Mouse (Mus musculus) layer of hippocampus, adult 8-10 months (tissue): ENCODE data around the gene Mapk13. TPM values are rescaled to one million over a fixed set of nuclear protein-coding genes. Genes with fewer than 3 reads are reported as not detected.
A peak's percentile ranks its signal among the peaks of the same experiment; 100 is the strongest.
"Not testable (repeated sequence)": the region's sequence is repeated elsewhere in the genome, so short reads cannot be mapped to it uniquely, and the experiment has no call there.

ENCODE experiments used
- DNase-seq, 2 experiments: peaks; one replicate each; pipeline ENCODE4 v3.0.0; 2022; ENCODE audit warnings: low spot score in 2 of 2
- total RNA-seq, 4 experiments: library from RNA; stranded (reverse); gene quantifications; 2 replicates each; pipeline ENCODE4 v1.2.4; 2022

Gene Mapk13
- total RNA-seq, 4 experiments from 2014 or later: 1.0 to 3.5 (median 2.0) TPM

DNA sequence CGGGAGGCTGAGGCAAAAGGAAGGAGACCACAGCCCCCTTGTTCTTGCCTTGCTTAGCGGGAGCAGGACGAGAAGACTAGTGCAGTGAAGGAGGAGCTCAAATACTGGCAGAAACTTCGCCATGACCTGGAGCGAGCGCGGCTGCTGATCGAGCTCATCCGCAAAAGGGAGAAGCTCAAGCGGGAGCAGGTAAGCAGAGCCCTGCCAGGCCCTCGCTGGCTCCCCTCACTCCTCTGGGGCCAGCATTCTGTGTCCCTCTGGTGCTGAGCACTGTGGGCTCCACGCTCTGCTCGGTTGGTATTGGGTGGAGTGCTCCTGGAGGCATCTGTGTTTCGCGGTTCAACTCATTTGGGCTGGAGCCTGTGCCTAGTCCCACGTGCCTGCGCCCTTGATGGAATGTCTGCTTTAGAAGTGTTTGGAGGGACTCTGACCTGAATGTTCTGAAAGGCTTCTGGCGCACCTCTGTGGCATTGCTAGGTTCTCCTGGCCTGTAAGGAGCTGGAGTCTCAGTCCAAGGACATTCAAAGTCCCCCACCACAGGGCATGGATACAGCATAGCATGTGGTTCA, 45.5 kb downstream of the Mapk13 start:
- no peak for DNase-seq

DNA sequence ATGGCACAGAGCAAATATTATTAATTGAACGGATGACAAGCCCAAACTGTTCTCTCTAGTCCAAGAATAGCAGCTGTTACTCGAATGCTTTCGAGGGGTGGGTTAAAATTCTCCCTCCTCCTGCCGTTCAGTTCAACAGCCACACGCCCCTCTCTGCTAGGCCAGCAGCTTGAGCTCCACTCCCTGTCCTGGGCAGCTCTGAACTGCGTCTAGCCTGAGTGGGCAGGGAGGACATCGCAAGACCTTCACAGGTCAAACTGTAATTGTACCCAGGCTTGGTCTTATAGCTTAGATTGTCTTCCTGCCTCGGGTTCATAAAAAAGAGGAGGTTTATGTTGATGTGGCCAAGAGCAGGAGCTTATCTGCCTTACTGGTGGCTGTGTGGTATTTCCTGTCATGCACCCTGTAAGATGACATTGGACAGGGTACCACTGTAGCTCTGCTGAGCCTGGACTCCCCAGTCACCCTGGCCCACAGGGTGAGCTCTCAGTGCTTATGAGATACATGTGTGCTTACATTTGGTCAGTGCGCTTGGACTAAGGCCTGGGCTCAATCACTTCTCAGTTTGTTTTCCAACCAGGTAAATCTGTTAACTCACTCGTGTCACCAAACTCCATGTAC, 46.4 kb downstream of the Mapk13 start:
- no peak for DNase-seq

- not testable (repeated sequence) for DNase-seq
These were observed 47.2 kb downstream of the Mapk13 start for GRCm38 (mm10) chr17:28816326-28816725.

- DNase-seq: no peak
These were observed 48.0 kb downstream of the Mapk13 start for GRCm38 (mm10) chr17:28816875-28817811.

GRCm38 (mm10) chr17:28820189-28820588, 51.1 kb downstream of the Mapk13 start:
- DNase-seq: no peak

DNA sequence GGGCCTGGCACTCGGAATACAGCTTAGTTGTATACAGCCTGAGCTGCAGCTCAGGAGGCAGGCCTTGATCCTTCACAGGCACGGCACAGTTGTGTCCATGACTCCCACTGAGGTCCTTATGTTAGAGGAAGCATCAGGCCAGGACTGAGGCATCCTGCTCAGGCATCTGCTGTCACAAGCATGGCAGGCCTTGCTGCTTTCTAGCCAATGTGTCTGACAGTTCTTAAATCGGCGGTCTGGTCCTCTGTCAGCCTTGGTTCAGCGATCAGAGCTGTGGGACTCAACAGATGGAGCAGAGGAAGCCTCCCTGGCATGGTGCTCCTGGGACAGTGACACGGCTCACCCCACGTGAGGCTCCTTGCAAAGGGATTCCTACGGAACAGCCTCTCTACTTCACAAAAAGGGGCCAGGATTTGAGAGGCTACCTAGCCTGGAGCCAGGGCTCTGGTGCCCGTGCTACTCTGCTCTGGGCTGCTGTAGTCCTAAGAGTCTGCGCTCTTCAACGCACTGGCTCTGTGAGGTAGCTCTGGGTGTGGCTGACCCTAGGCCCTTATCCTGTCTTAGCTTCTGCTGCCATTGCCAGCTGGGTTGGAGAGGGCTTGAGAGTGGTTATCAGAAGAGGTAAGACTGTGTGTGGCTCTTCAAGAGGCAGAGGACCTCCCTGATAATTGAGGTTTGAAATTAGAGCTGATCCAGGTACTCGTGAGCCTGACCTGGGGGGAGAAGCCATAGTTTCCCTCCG, 54.1 kb downstream of the Mapk13 start:
- DNase-seq: peak; percentile 23 to 51

- DNase-seq: no peak
These were observed 54.7 kb downstream of the Mapk13 start for GRCm38 (mm10) chr17:28823749-28824148.

- peak in 1 of 2 experiments; percentile 34 for DNase-seq
These were observed 55.8 kb downstream of the Mapk13 start for GRCm38 (mm10) chr17:28824896-28825295.

GRCm38 (mm10) chr17:28825359-28826041, 56.4 kb downstream of the Mapk13 start:
- DNase-seq: no peak

- DNase-seq: no peak
These were observed 58.7 kb downstream of the Mapk13 start for GRCm38 (mm10) chr17:28827665-28828231.

- DNase-seq: no peak
These were observed 60.0 kb downstream of the Mapk13 start for GRCm38 (mm10) chr17:28829120-28829519.

Other genes starting within 250 kb of the Mapk13 start
- gene Armc12, start 238.5 kb upstream of the Mapk13 start, total RNA-seq: not detected
- not detected for gene Clpsl2, start 219.9 kb upstream of the Mapk13 start, total RNA-seq
- gene Clps, start 208.5 kb upstream of the Mapk13 start, total RNA-seq: not detected
- 1 to 10 TPM; 3.5 to 5.3 (median 4.2) TPM for gene Lhfpl5, start 193.7 kb upstream of the Mapk13 start, total RNA-seq
- 10 to 100 TPM; 70.6 to 94.3 (median 78.3) TPM for gene Srpk1, start 146.6 kb upstream of the Mapk13 start, total RNA-seq
- 10 to 100 TPM in 1 of 4 experiments, 1 to 10 TPM in 3; 6.6 to 10.6 (median 9.4) TPM for gene Slc26a8, start 79.1 kb upstream of the Mapk13 start, total RNA-seq
- gene Mapk14, start 78.0 kb upstream of the Mapk13 start, total RNA-seq: 10 to 100 TPM; 71.5 to 83.8 (median 77.1) TPM
- 1 to 10 TPM; 2.5 to 5.3 (median 3.2) TPM for gene AC170998.1, start 43.2 kb upstream of the Mapk13 start, total RNA-seq
- 10 to 100 TPM; 39.8 to 56.2 (median 50.5) TPM for gene Brpf3, start 31.8 kb downstream of the Mapk13 start, total RNA-seq
- gene Pnpla1, start 89.1 kb downstream of the Mapk13 start, total RNA-seq: under 1 TPM; 0.43 to 0.84 (median 0.70) TPM
- 1 to 10 TPM; 3.2 to 6.4 (median 4.9) TPM for gene 4930539E08Rik, start 146.0 kb downstream of the Mapk13 start, total RNA-seq
- not detected for gene Pxt1, start 174.5 kb downstream of the Mapk13 start, total RNA-seq
- 10 to 100 TPM; 56.0 to 80.0 (median 62.1) TPM for gene Kctd20, start 182.7 kb downstream of the Mapk13 start, total RNA-seq
- gene Stk38, start 238.7 kb downstream of the Mapk13 start, total RNA-seq: 10 to 100 TPM; 56.9 to 81.7 (median 64.5) TPM